Mouse (Mus musculus) forebrain, embryonic 10.5 days (tissue): ENCODE measurements around the gene Mettl16. TPM values are rescaled to one million over a fixed set of nuclear protein-coding genes. Genes with fewer than 3 reads are reported as not detected.

Experiments
- DNase-seq: peaks from one replicate; pipeline ENCODE4 v3.0.0-alpha.2; 2017; ENCODE audit warnings: low spot score; ENCODE audit errors: extremely low spot score
- H3K27ac ChIP-seq: fragments of 300-500 bp; sonication (generic); 2 replicates; pipeline ENCODE4 v1.5.1; 2016; ENCODE audit warnings: mild to moderate bottlenecking
- H3K27me3 ChIP-seq: fragments of 300-500 bp; sonication (generic); 2 replicates; pipeline ENCODE4 v1.6.1; 2016; ENCODE audit warnings: mild to moderate bottlenecking; ENCODE audit not compliant: poor library complexity, severe bottlenecking
- H3K36me3 ChIP-seq: fragments of 300-500 bp; sonication (generic); replicated peaks from 2 replicates; pipeline ENCODE4 v1.6.1; 2016; ENCODE audit warnings: mild to moderate bottlenecking, moderate library complexity
- H3K4me1 ChIP-seq: fragments of 300-500 bp; sonication (generic); 2 replicates; pipeline ENCODE4 v1.6.1; 2016
- H3K4me3 ChIP-seq: fragments of 300-500 bp; sonication (generic); 2 replicates; pipeline ENCODE4 v1.5.1; 2016; ENCODE audit warnings: mild to moderate bottlenecking, moderate library complexity
- H3K9me3 ChIP-seq: fragments of 300-500 bp; sonication (generic); 2 replicates; pipeline ENCODE4 v1.6.1; 2016; ENCODE audit warnings: mild to moderate bottlenecking, moderate library complexity
- WGBS: fragments of 180-500 bp; shearing (Covaris S2); methylation state at CpG from one replicate; pipeline ENCODE4 v1.1.7; 2016; 5-methylcytosine and 5-hydroxymethylcytosine counted together
- polyA plus RNA-seq: library from polyadenylated mRNA; unstranded; fragments of >200 nt; fragmentation: Nextera tagmentation; extraction: Ambion mirVana; gene quantifications from 2 replicates; pipeline ENCODE4 v1.2.1, GENCODE M21; 2016

The Mettl16 gene
- polyA plus RNA-seq, 1 experiment from 2014 or later = 71.6 TPM

DNA sequence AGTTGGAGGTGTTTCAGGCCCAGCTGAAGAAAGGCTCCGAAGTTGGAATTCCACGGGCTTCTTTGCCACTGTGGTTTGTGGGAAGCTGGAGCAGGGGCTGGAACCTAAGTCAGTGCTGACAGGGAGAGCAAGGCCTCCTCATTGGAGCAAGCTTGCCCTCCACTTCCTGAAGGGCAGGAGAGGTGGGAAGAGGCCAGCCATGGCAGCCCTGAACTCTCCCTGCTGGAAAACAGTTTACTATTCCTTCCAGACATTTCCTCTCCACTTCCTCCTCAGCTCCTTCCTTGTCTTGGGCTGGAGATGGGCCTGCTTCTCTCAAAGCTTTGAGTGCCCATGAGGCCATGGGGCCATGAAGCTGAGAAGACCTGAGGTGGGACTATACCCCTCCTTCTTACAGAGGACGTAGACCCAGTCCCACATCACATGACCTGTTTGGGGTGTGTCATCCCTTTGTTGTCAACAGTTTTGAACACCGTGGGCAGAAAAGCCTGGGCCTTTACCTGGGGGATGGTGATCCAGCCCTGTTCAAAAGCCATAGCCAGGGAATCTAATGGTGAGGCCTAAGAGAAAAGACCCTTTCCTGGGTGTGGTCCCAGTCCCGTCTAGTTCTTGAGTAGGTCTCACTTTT, 64.1 kb downstream of the Mettl16 start:
- WGBS = 68% methylated on average over 5 of the region's 5 CpGs
- no peak overlapping the region for H3K4me3 ChIP-seq
- peaks cover 12% of the 10 kb centered on the region; the same call in 1 of the 2 replicates for H3K27me3 ChIP-seq
- DNase-seq = no peak
- H3K36me3 ChIP-seq = peaks cover 12% of the 10 kb centered on the region
- H3K9me3 ChIP-seq = no peaks in the 10 kb centered on the region
- H3K4me1 ChIP-seq = peaks cover 84% of the 10 kb centered on the region
- H3K27ac ChIP-seq = 0 out of 2 replicates have a peak overlapping the region, but pooled peaks have one; percentile 40

DNA sequence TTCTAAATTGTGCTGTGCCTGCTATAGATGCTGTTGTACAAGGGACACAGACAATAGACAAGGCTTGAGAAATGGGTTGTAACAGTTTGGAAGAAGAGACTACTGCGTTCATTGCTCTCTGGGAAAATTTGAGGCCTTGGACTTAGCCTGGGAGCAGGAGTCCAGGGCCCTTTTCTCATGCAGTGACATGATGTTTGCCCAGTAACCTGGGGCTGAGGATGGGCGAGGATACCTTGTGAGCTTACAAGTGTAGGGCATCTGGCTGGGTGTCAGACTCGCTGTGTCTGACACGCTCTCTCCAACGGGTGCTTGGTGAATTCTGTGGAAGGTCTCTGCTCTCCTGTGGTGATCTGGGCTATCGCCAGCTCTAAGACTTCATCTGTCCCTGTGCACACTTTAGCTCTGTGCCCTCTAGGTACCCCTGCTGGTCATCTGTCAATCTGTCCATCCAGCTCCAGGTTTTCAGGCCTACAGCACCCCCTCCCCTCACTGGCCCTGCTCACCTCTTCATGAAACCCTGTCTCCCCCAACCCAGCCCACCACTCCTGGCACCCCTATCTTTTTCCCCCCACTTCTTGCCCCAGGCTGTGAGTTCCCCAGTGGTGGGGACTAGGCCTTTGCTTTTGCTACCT, 65.1 kb downstream of the Mettl16 start:
- Histone ChIP-seq H3K4me3 (no peak overlapping the region), H3K4me1 (peaks cover 81% of the 10 kb centered on the region), H3K27me3 (peaks cover 12% of the 10 kb centered on the region; the same call in 1 of the 2 replicates), H3K36me3 (peaks cover 22% of the 10 kb centered on the region), H3K9me3 (no peaks in the 10 kb centered on the region), H3K27ac (0 out of 2 replicates have a peak overlapping the region, but pooled peaks have one; percentile 5)
- no peak for DNase-seq
- WGBS = 88% methylated on average over 6 of the region's 6 CpGs

GRCm38 (mm10) chr11:74836225-74837055, 65.8 kb downstream of the Mettl16 start:
- Histone ChIP-seq H3K4me3 (0 out of 2 replicates have a peak overlapping the region, but pooled peaks have one; percentile 7), H3K4me1 (peaks cover 84% of the 10 kb centered on the region), H3K27me3 (peaks cover 12% of the 10 kb centered on the region; the same call in 1 of the 2 replicates), H3K9me3 (no peaks in the 10 kb centered on the region), H3K27ac (peak overlapping the region; percentile 25; the same call in 1 of the 2 replicates), H3K36me3 (peaks cover 29% of the 10 kb centered on the region)
- WGBS = 90% methylated on average over 22 of the region's 22 CpGs
- no peak for DNase-seq

- Histone ChIP-seq H3K9me3 (no peaks in the 10 kb centered on the region), H3K4me1 (peaks cover 79% of the 10 kb centered on the region), H3K36me3 (peaks cover 36% of the 10 kb centered on the region), H3K4me3 (peak overlapping the region; percentile 72), H3K27me3 (peaks cover 12% of the 10 kb centered on the region; the same call in 1 of the 2 replicates), H3K27ac (peak overlapping the region; percentile 94)
- 44% methylated on average over 16 of the region's 16 CpGs for WGBS
- no peak for DNase-seq
These were observed 66.5 kb downstream of the Mettl16 start for GRCm38 (mm10) chr11:74837056-74837693.

DNA sequence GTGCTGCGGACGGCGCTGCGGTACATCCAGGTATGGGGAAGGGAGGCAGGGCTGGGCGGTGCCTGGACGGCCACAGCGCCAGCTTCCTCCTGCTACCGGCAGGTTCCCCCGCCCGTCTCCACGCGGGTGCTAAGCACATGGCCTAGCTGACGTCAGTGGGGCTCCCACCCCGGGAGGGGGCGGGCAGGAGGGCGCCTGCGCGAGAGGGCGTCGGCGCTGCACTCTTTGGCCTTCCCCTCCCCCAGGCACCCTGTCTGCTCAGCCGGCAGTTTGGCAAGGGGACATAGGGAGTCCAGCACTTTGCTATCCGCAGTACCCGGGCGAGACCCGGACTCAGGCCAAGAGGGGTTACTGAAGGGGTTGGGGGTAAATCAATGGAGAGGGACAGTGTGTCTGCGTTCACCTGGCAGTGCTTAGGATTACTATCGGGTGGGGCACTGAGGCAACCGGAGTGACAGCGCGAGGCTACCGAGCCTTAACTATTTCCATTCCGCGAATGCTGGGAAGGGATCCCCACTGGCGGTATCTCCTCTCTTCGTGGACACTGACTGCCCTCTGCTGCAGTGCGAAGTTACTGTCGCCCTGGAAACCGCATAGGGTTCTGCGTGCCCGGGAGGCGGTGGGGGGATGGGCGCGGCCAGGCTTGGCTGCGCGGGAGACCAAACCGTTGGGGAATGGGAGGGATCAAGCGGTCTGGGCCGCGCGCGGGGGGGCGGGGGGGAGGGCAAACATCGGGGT, 67.2 kb downstream of the Mettl16 start:
- peak; percentile 81 for DNase-seq
- H3K36me3 ChIP-seq = peaks cover 43% of the 10 kb centered on the region
- peaks cover 76% of the 10 kb centered on the region for H3K4me1 ChIP-seq
- H3K27me3 ChIP-seq = peaks cover 12% of the 10 kb centered on the region; the same call in 1 of the 2 replicates
- no peaks in the 10 kb centered on the region for H3K9me3 ChIP-seq
- H3K27ac ChIP-seq = peak overlapping the region; percentile 94
- peak overlapping the region; percentile 72 for H3K4me3 ChIP-seq
- under 1% methylated on average over 53 of the region's 54 CpGs for WGBS

GRCm38 (mm10) chr11:74838441-74838840, 67.8 kb downstream of the Mettl16 start:
- DNase-seq = peak; percentile 90
- WGBS = under 1% methylated on average over 35 of the region's 35 CpGs
- H3K27ac ChIP-seq = peak overlapping the region; percentile 94
- H3K36me3 ChIP-seq = peaks cover 48% of the 10 kb centered on the region
- no peaks in the 10 kb centered on the region for H3K9me3 ChIP-seq
- H3K4me1 ChIP-seq = peaks cover 76% of the 10 kb centered on the region
- peak overlapping the region; percentile 72 for H3K4me3 ChIP-seq
- peaks cover 12% of the 10 kb centered on the region; the same call in 1 of the 2 replicates for H3K27me3 ChIP-seq

DNA sequence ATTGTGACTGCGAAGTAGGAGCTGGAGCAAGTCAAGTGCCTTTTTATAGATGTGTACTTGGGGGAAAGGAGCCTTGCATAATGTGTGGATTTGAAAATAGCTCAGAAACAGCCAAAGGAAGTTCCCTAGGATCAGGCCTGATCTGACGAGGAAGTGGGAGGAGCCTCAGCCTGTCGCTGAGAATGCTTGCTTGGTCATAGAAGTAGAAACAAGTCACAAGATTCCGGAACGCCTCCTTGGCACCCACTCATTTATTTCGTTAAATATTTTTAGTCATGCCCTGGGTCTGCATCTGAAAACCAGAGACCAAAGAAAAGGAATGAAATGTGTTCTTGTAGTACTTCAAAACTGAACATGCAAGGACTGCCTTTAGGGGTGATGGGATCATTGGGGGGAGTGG, 68.3 kb downstream of the Mettl16 start:
- peaks cover 73% of the 10 kb centered on the region for H3K4me1 ChIP-seq
- DNase-seq = no peak
- 56% methylated on average over 6 of the region's 6 CpGs for WGBS

GRCm38 (mm10) chr11:74839860-74840715, 69.5 kb downstream of the Mettl16 start:
- peaks cover 65% of the 10 kb centered on the region for H3K36me3 ChIP-seq
- 0 out of 2 replicates have a peak overlapping the region, but pooled peaks have one; percentile 1 for H3K27ac ChIP-seq
- no peaks in the 10 kb centered on the region for H3K9me3 ChIP-seq
- no peak overlapping the region for H3K4me3 ChIP-seq
- peaks cover 62% of the 10 kb centered on the region for H3K4me1 ChIP-seq
- no peak for DNase-seq
- H3K27me3 ChIP-seq = peaks cover 12% of the 10 kb centered on the region; the same call in 1 of the 2 replicates
- 92% methylated on average over 19 of the region's 19 CpGs for WGBS

More for the DNA sequence above, 68.3 kb downstream of the Mettl16 start:
- Histone ChIP-seq H3K36me3 (peaks cover 54% of the 10 kb centered on the region), H3K27ac (peak overlapping the region; percentile 94), H3K27me3 (peaks cover 12% of the 10 kb centered on the region; the same call in 1 of the 2 replicates), H3K4me3 (peak overlapping the region; percentile 72), H3K9me3 (no peaks in the 10 kb centered on the region)

DNA sequence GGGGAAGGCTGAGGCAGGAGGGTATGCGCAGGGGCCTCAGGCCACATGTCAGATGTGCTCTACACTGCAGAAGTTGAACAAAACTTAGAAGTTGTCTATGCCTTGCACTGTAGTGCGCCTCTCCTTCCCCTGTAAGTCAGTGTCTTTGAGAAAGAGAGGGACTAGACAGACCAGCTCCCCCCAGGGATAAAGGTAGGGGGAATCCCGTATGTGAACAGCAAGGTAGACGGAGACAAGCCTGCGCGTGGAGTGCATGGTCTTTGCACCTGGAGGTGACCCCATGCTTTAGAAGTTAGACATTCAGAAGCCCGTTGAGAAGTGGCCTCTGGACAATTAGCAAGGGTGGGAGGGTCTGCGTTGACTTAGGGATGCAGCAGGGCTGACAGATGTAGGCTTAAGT, 70.1 kb downstream of the Mettl16 start:
- Histone ChIP-seq H3K9me3 (peaks cover 3% of the 10 kb centered on the region), H3K27ac (no peak overlapping the region), H3K36me3 (peaks cover 71% of the 10 kb centered on the region), H3K4me3 (no peak overlapping the region; the same call in 1 of the 2 replicates), H3K4me1 (peaks cover 58% of the 10 kb centered on the region), H3K27me3 (peaks cover 12% of the 10 kb centered on the region; the same call in 1 of the 2 replicates)
- 92% methylated on average over 8 of the region's 8 CpGs for WGBS
- DNase-seq = no peak

- H3K27me3 ChIP-seq = peaks cover 9% of the 10 kb centered on the region; the same call in 1 of the 2 replicates
- no peak overlapping the region for H3K4me3 ChIP-seq
- H3K36me3 ChIP-seq = peaks cover 73% of the 10 kb centered on the region
These were observed 70.7 kb downstream of the Mettl16 start for GRCm38 (mm10) chr11:74841366-74841765.

GRCm38 (mm10) chr11:74842045-74842444, 71.4 kb downstream of the Mettl16 start:
- DNase-seq = no peak
- H3K27ac ChIP-seq = no peak overlapping the region
- H3K9me3 ChIP-seq = peaks cover 4% of the 10 kb centered on the region
- peaks cover 45% of the 10 kb centered on the region for H3K4me1 ChIP-seq
- 0 out of 2 replicates have a peak, but pooled peaks cover 2% of the 10 kb centered on the region for H3K27me3 ChIP-seq
- H3K4me3 ChIP-seq = no peak overlapping the region
- H3K36me3 ChIP-seq = peaks cover 66% of the 10 kb centered on the region
- 91% methylated on average over 13 of the region's 13 CpGs for WGBS

More at GRCm38 (mm10) chr11:74841366-74841765, 70.7 kb downstream of the Mettl16 start:
- DNase-seq = no peak
- WGBS = 84% methylated on average over 9 of the region's 9 CpGs
- peaks cover 4% of the 10 kb centered on the region for H3K9me3 ChIP-seq
- peaks cover 52% of the 10 kb centered on the region for H3K4me1 ChIP-seq
- no peak overlapping the region; the same call in 1 of the 2 replicates for H3K27ac ChIP-seq
